Comparison of ENCODE assay signal across 14 mouse cellular contexts in the genomic region with DNA sequence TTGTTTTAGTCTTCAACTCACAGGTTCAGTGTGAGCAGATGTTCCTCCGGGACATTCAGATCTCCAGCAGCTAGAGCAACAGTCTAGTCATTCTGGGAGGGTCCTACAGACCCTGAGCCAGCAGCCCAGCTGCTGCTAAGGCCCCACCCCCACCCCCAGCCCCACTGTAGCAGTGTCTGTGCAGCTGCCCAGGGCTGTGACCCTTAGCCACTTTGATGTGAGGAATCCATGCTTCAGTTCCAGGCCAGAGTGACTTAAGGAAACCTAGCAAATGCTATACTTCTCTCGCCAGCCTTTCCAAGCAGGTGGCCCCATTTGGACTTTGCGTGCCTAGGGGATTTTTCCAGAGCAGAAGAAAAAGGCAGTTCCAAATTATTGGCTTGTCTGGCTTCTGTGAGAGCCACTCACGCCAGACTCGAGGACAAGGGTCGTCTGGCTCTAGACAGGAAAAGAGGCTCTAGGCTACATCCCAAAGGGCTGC. TPM values are rescaled to one million over a fixed set of nuclear protein-coding genes. Genes with fewer than 3 reads are reported as not detected.
DNase-seq lines count a peak whose midpoint lies in the region; ATAC-seq and TF ChIP-seq lines count a peak whose summit lies in the region.
"Had no signal": no experiment of that assay in that cellular context is flagged by ENCODE, and none has a peak within 500 bp of the region (broad histone marks: within the 10 kb centered on the region; RNA-seq: fewer than 3 reads in every experiment).

No protein-coding gene starts in this region.

- no peak overlapping the region; the same call in 1 of the 2 replicates for H3K27ac ChIP-seq in liver, adult 2 months (replicated peaks; ENCODE audit: insufficient read depth, low read depth, low read length)
- no peak overlapping the region for H3K27ac ChIP-seq in liver, embryonic 11.5 days (ENCODE audit: low read depth, low read length)
- no peak overlapping the region; the same call in 1 of the 2 replicates for H3K27ac ChIP-seq in embryonic facial prominence, embryonic 10.5 days (replicated peaks)
- H3K27ac ChIP-seq in limb, embryonic 15.5 days, result no peak overlapping the region
- H3K27ac ChIP-seq: embryonic facial prominence, embryonic 13.5 days had no signal

- H3K27me3 ChIP-seq in liver, adult 2 months (ENCODE audit: control insufficient read depth, insufficient read depth, low read length), result no peaks in the 10 kb centered on the region
- no peaks in the 10 kb centered on the region for H3K27me3 ChIP-seq in liver, embryonic 11.5 days (replicated peaks; ENCODE audit: control insufficient read depth, insufficient read depth, low read length)
- no peaks in the 10 kb centered on the region for H3K27me3 ChIP-seq in embryonic facial prominence, embryonic 10.5 days (replicated peaks; ENCODE audit: low read depth, poor library complexity, severe bottlenecking)
- no peaks in the 10 kb centered on the region for H3K27me3 ChIP-seq in limb, embryonic 15.5 days
- H3K27me3 ChIP-seq: embryonic facial prominence, embryonic 13.5 days had no signal

- peaks cover 5% of the 10 kb centered on the region; the same call in 1 of the 2 replicates for H3K4me1 ChIP-seq in liver, adult 2 months (ENCODE audit: control insufficient read depth, insufficient read depth, low read length)
- H3K4me1 ChIP-seq in liver, embryonic 11.5 days (replicated peaks; ENCODE audit: control insufficient read depth, insufficient read depth, low read length), result no peaks in the 10 kb centered on the region
- peaks cover 6% of the 10 kb centered on the region for H3K4me1 ChIP-seq in embryonic facial prominence, embryonic 10.5 days
- H3K4me1 ChIP-seq in limb, embryonic 15.5 days, result no peaks in the 10 kb centered on the region
- H3K4me1 ChIP-seq: embryonic facial prominence, embryonic 13.5 days had no signal

- no peak overlapping the region for H3K9ac ChIP-seq in liver, adult 2 months (ENCODE audit: low read depth, low read length)
- no peak overlapping the region for H3K9ac ChIP-seq in liver, embryonic 11.5 days (ENCODE audit: low read depth, low read length)
- no peak overlapping the region for H3K9ac ChIP-seq in limb, embryonic 15.5 days
- H3K9ac ChIP-seq: embryonic facial prominence, embryonic 13.5 days had no signal

- intact Hi-C loops in heart, postnatal 14 days (cut with DNase I), result no loop called here

- no peak for ATAC-seq in liver, embryonic 11.5 days (replicated peaks; ENCODE audit: low FRiP score)
- ATAC-seq in limb, embryonic 15.5 days (ENCODE audit: insufficient number of reproducible peaks, low FRiP score, low TSS enrichment, low read depth), result peak; percentile 62; the same call in 1 of the 2 replicates
- ATAC-seq: forebrain, embryonic 14.5 days had no signal

- no peak for TF ChIP-seq POLR2A in liver, adult 2 months (IDR thresholded peaks at IDR 0.05; ENCODE audit: extremely low read depth, insufficient read depth, low read length)

- DNase-seq in liver, adult 2 months (ENCODE audit: extremely low read depth, low read depth, low spot score), result peak; percentile 75
- DNase-seq in liver, embryonic 11.5 days (ENCODE audit: low spot score), result no peak
- peak; percentile 40 for DNase-seq in embryonic facial prominence, embryonic 10.5 days (ENCODE audit: low spot score)
- DNase-seq in heart, postnatal 14 days, result peak; percentile 43 to 59
- no peak for DNase-seq in thymus, postnatal 4 days
- no peak for DNase-seq in yolk sac, embryonic 10.5 days (ENCODE audit: low spot score)
- DNase-seq: adrenal gland, postnatal 14 days; cerebellum, adult 11 months had no signal

- no peaks in the 10 kb centered on the region for H3K79me2 ChIP-seq in liver, adult 2 months (ENCODE audit: control insufficient read depth, insufficient read depth, low read length)

- H3K4me2 ChIP-seq in liver, embryonic 11.5 days, result no peak overlapping the region
- no peak overlapping the region for H3K4me2 ChIP-seq in limb, embryonic 15.5 days
- H3K4me2 ChIP-seq: embryonic facial prominence, embryonic 13.5 days had no signal

- no peaks in the 10 kb centered on the region for H3K9me3 ChIP-seq in liver, embryonic 11.5 days (ENCODE audit: control insufficient read depth, low read length)
- no peaks in the 10 kb centered on the region; the same call in 1 of the 2 replicates for H3K9me3 ChIP-seq in embryonic facial prominence, embryonic 10.5 days
- no peaks in the 10 kb centered on the region for H3K9me3 ChIP-seq in limb, embryonic 15.5 days

- TF ChIP-seq CTCF in liver, adult 2 months (IDR thresholded peaks at IDR 0.05; ENCODE audit: low read depth, low read length), result no peak

- H3K4me3 ChIP-seq in liver, adult 2 months (ENCODE audit: insufficient read depth, low read depth, low read length), result no peak overlapping the region
- no peak overlapping the region for H3K4me3 ChIP-seq in liver, embryonic 11.5 days (ENCODE audit: low read depth, low read length)
- H3K4me3 ChIP-seq in embryonic facial prominence, embryonic 10.5 days, result no peak overlapping the region
- H3K4me3 ChIP-seq in limb, embryonic 15.5 days, result no peak overlapping the region
- H3K4me3 ChIP-seq: embryonic facial prominence, embryonic 13.5 days had no signal

- no peaks in the 10 kb centered on the region for H3K36me3 ChIP-seq in liver, adult 2 months (ENCODE audit: control insufficient read depth, insufficient read depth, low read length)
- no peaks in the 10 kb centered on the region for H3K36me3 ChIP-seq in liver, embryonic 11.5 days (ENCODE audit: control insufficient read depth, insufficient read depth, low read length)
- H3K36me3 ChIP-seq in embryonic facial prominence, embryonic 10.5 days (replicated peaks), result no peaks in the 10 kb centered on the region
- H3K36me3 ChIP-seq in limb, embryonic 15.5 days, result no peaks in the 10 kb centered on the region
- H3K36me3 ChIP-seq: embryonic facial prominence, embryonic 13.5 days had no signal

- 32% methylated on average over 6 of the region's 6 CpGs for WGBS in liver, adult 2 months
- 62% methylated on average over 6 of the region's 6 CpGs for WGBS in liver, embryonic 11.5 days
- WGBS in embryonic facial prominence, embryonic 10.5 days, result 58% methylated on average over 6 of the region's 6 CpGs
- WGBS in limb, embryonic 15.5 days, result 35% methylated on average over 6 of the region's 6 CpGs

RNA-seq across cellular contexts. Expression of a gene that starts 2.5 kb away (rescaled TPM):
- total RNA-seq in liver, adult 2 months (2014; rRNA removed), result 50.9 and 134 TPM in 2 replicates
- polyA plus RNA-seq in liver, adult 2 months (2012; rRNA removed), result 1.9 and 5.3 TPM in 2 replicates
- polyA plus RNA-seq in liver, embryonic 11.5 days (2014; fragmentation: Nextera tagmentation; extraction: Ambion mirVana), result not detected in 2 replicates
- polyA plus RNA-seq in embryonic facial prominence, embryonic 10.5 days (2016; fragmentation: Nextera tagmentation; extraction: Ambion mirVana), result not detected in 2 replicates
- total RNA-seq in heart, postnatal 14 days (2021), result not detected
- polyA plus RNA-seq in limb, embryonic 15.5 days (2015; fragmentation: Nextera tagmentation; extraction: Ambion mirVana), result 0.28 and 1.6 TPM in 2 replicates
- total RNA-seq: CH12.LX; left cerebral cortex, postnatal 14 days had no signal
- polyA plus RNA-seq: embryonic facial prominence, embryonic 13.5 days; forebrain, embryonic 14.5 days; hindbrain, embryonic 11.5 days had no signal

RNA-seq across cellular contexts. Expression of a gene that starts 50.1 kb away (rescaled TPM):
- 4.7 and 5.0 TPM in 2 replicates for total RNA-seq in liver, adult 2 months (2014; rRNA removed)
- polyA plus RNA-seq in liver, adult 2 months (2012; rRNA removed), result 2.9 and 4.3 TPM in 2 replicates
- polyA plus RNA-seq in liver, embryonic 11.5 days (2014; fragmentation: Nextera tagmentation; extraction: Ambion mirVana), result 14.2 and 15.6 TPM in 2 replicates
- polyA plus RNA-seq in embryonic facial prominence, embryonic 10.5 days (2016; fragmentation: Nextera tagmentation; extraction: Ambion mirVana), result 20.2 and 20.9 TPM in 2 replicates
- 1 to 10 TPM; 6.9 to 8.2 TPM for total RNA-seq in heart, postnatal 14 days (2021)
- 24.4 and 24.5 TPM in 2 replicates for polyA plus RNA-seq in limb, embryonic 15.5 days (2015; fragmentation: Nextera tagmentation; extraction: Ambion mirVana)

RNA-seq across cellular contexts. Expression of a gene that starts 50.3 kb away (rescaled TPM):
- total RNA-seq in liver, adult 2 months (2014; rRNA removed), result 11.3 and 18.0 TPM in 2 replicates
- 41.2 and 53.2 TPM in 2 replicates for polyA plus RNA-seq in liver, adult 2 months (2012; rRNA removed)
- 26.1 and 27.8 TPM in 2 replicates for polyA plus RNA-seq in liver, embryonic 11.5 days (2014; fragmentation: Nextera tagmentation; extraction: Ambion mirVana)
- 61.1 and 62.4 TPM in 2 replicates for polyA plus RNA-seq in embryonic facial prominence, embryonic 10.5 days (2016; fragmentation: Nextera tagmentation; extraction: Ambion mirVana)
- 10 to 100 TPM; 27.1 to 35.7 TPM for total RNA-seq in heart, postnatal 14 days (2021)
- polyA plus RNA-seq in limb, embryonic 15.5 days (2015; fragmentation: Nextera tagmentation; extraction: Ambion mirVana), result 35.3 and 35.4 TPM in 2 replicates

Comparison
In these comparisons a context has a peak if more than half of its experiments do, and no peak if none do; other contexts are left out.
1. DNase-seq: peak in liver, adult 2 months (single experiment), embryonic facial prominence, embryonic 10.5 days (single experiment) and heart, postnatal 14 days (2 of 2); none in liver, embryonic 11.5 days (single experiment), thymus, postnatal 4 days (single experiment) and yolk sac, embryonic 10.5 days (single experiment).